Mouse (Mus musculus): ENCODE data around the gene Cmss1. TPM values are rescaled to one million over a fixed set of nuclear protein-coding genes. Genes with fewer than 3 reads are reported as not detected.
A peak's percentile ranks its signal among the peaks of the same experiment; 100 is the strongest.

The Cmss1 gene
- total RNA-seq, 1 experiment from 2014 or later = 17.1 TPM

DNA sequence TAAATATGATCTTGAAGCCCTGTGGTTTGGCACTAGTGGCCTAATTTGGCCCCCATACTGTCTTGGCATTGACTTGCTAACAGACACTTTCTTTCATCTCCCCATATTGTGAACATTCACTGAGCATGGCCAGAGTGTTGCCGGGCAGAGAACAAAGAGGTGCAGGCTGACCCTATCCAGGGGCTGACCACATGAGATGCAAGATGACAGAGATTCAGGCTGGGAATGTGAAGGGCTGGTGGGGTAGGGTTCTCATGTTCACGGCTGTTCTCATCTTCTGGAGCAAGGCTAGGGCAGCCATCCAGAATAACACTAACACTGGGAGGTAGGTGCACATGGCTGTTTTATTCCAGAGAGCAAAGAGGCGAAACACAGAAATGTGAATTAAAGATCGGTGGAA lies 92.3 kb downstream of the Cmss1 start:
- DNase-seq = no peak

- no peak for DNase-seq
Measured at GRCm38 (mm10) chr16:57513562-57513961, 93.1 kb downstream of the Cmss1 start.

- no peak for DNase-seq
Measured at GRCm38 (mm10) chr16:57509099-57509498, 97.6 kb downstream of the Cmss1 start.

DNA sequence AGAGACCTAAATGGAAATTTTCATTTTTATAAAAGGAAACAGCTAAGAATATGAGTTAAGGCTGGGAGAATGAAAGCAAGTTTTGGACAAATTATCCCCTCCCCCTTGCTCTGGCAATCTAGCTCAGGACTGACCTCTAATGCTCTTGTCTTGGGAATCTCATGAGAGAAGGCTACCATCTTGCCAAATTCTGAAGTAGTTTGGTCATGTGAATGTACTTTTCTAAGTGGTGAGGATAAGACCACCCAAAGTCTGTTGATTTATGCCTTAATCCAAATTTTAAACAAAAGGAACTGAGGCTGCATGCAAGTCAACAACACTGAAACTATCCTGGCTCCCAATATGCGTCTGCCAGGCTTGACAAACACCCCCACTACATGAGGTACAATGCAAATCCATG lies 98.3 kb downstream of the Cmss1 start:
- DNase-seq = no peak

- DNase-seq = no peak
Measured at GRCm38 (mm10) chr16:57506133-57506532, 100.5 kb downstream of the Cmss1 start.

- no peak for DNase-seq
Measured at GRCm38 (mm10) chr16:57504728-57505127, 101.9 kb downstream of the Cmss1 start.

DNA sequence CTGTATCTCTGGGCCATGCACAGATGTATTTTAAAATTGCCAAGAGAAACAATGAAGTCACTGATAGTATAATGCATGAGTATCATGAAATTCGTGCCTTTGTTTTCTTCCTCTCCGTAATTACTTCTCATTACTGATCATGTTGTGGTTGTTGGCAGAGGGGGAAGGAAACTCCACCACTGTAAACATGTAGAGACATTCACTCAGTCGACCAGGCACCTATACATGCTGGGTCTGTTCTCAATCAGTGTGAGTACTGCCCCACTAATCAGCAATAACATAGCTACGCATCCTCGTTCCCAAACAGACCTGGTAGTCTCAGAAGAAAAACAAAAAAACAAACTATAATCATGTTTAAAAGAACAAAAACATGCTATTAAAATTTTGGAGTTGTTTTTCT lies 103.9 kb downstream of the Cmss1 start:
- no peak for DNase-seq

GRCm38 (mm10) chr16:57502230-57502629 lies 104.4 kb downstream of the Cmss1 start:
- DNase-seq = peak; percentile 25

GRCm38 (mm10) chr16:57500851-57501250 lies 105.8 kb downstream of the Cmss1 start:
- no peak for DNase-seq

GRCm38 (mm10) chr16:57496437-57497173 lies 110.1 kb downstream of the Cmss1 start:
- no peak for DNase-seq

- DNase-seq = no peak
Measured at GRCm38 (mm10) chr16:57495476-57496203, 111.0 kb downstream of the Cmss1 start.

DNA sequence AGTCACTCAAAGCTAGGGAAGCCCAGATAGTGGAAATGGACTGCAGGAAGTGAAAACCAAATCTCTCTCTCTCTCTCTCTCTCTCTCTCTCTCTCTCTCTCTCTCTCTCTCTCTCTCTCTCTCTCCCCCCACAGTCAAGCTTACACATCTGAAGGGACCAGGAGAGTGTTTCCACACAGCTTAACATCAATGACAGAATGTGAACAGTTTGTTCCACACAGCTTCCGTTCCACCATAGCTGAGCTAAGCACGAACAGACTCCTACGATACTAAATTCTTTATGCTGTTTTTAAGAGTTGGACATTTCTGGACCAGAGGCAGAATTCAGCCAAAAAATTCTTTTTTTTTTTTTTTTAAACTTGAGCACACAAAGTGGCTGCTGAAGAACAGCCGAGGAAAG lies 114.8 kb downstream of the Cmss1 start:
- no peak for DNase-seq

- no peak for DNase-seq
Measured at GRCm38 (mm10) chr16:57490691-57491090, 116.0 kb downstream of the Cmss1 start.

GRCm38 (mm10) chr16:57488661-57489060 lies 118.0 kb downstream of the Cmss1 start:
- no peak for DNase-seq

DNA sequence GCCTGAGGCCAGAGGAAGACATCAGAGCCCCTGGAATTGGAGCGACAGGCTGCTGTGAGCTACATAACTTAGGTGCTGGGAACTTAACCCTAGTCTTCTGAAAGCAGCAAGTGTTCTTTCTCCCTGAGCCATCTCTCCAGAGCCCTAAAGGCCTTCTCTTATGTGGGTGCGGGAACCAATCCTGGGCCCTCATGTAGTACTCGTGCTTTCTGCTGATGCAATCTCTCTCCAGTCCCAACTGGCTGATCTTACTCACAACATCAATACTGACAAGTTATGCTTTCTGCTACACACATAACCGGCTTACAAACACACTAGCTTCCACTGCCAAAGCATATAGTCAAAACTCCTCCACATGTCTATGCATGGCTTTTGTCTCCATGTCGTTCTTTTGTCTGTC lies 120.4 kb downstream of the Cmss1 start:
- no peak for DNase-seq

DNA sequence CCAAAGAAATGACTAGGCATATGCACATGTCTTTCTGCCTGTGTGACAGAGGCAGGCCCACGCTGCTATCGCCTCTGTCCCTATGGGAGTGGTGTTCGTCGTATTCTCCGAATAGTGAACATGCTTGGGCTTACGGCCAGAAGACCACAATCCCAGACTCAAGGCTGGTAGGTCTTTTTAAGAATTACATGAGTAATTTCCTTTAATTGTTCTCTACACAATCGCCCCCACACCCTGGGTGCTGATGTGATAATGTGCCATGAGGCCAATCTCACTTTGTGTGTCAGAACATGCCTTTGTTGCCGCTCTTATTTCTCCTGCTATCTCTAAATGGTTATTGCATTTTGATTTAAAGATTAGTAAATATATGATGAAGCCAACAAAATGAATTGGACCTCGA lies 121.4 kb downstream of the Cmss1 start:
- peak; percentile 13 for DNase-seq

DNA sequence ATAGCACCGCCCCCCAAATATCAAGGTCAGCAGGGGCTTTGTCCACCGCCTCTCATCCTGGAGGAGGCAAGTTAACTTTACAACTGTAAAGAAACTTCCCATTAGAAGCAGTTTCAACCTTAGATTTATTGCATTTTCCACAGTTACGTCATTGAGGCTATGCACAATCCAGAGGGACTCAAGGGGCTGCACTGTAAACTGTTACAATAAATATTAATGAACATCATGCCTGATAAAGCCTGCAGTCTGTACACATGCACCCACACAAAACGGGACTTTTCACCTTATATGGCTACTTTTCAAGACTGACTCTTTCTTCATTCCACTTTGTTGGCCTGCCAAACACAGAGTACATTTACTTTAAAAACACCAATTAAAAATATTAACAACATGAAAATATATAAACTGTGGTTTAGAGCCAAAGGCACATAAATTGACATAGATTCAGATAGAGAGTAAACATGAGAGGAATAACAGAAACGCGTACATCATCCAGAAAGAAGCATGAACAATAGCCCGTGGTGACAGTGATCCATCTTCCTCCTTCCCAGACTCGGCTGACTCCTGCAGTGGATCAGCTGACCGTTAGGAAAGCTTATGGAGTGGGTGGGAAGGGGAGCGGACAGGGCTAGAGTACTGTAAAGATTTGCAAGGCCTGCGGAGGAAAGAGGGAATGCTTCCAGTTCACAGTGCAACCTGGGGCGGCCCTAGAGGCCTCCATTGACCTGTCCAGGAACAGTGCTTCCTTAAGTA lies 122.4 kb downstream of the Cmss1 start:
- no peak for DNase-seq

- no peak for DNase-seq
Measured at GRCm38 (mm10) chr16:57483503-57483902, 123.2 kb downstream of the Cmss1 start.

- no peak for DNase-seq
Measured at GRCm38 (mm10) chr16:57482911-57483310, 123.8 kb downstream of the Cmss1 start.

DNA sequence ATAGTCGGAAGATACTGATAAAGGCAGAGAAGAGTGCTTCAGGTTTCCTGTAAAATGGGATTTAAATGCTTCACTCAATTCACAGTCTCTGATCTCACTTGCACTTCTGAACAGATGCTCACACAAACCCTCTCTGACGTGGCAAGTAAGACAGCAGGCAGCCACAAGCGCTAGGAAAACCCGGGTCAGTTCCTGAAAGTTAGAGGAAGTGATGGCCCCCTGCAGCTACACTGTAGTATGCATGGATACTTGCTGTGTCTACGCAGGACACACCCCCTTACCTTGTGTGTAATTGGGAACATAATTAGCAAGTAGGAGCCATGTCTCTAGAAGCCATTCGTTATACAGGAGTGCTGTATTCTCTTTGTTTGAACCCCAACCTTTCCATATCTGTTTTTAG lies 124.4 kb downstream of the Cmss1 start:
- no peak for DNase-seq

DNA sequence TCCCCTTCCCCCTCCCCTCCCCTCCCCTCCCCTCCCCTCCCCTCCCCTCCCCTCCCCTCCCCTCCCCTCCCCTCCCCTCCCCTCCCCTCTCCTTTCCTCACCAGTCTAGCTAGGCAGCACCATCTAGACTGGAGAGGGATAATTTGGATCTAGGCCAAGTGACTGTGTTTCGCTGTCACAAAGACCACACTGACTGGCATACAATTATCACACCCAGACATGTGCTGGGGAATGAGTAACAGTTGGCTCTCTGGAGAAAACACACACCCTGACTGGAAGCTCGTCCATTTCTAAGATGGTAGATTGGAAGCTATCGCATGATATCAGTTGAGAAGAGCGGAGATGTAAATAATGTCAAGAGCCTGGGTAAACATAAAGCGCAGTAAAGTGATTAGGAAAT lies 126.9 kb downstream of the Cmss1 start:
- DNase-seq = no peak

DNA sequence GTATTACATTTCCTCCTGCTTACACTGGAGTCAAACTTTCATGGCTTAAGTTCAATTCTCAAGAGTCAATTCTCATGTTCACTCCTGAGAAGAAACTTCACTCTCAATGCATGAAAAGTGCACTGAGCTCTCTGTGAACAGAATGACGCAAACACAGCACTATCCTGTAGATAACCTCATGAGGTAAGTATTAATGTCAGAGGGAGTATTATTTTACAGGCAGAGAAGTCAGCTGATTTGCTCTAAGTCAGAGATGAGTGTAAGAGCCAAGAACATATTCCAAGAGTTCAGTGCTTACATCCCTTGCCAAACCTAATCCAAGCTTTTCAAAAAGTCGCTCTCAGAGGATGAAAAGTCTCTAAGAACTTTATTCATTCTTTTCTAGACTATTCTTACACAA lies 128.2 kb downstream of the Cmss1 start:
- no peak for DNase-seq

DNA sequence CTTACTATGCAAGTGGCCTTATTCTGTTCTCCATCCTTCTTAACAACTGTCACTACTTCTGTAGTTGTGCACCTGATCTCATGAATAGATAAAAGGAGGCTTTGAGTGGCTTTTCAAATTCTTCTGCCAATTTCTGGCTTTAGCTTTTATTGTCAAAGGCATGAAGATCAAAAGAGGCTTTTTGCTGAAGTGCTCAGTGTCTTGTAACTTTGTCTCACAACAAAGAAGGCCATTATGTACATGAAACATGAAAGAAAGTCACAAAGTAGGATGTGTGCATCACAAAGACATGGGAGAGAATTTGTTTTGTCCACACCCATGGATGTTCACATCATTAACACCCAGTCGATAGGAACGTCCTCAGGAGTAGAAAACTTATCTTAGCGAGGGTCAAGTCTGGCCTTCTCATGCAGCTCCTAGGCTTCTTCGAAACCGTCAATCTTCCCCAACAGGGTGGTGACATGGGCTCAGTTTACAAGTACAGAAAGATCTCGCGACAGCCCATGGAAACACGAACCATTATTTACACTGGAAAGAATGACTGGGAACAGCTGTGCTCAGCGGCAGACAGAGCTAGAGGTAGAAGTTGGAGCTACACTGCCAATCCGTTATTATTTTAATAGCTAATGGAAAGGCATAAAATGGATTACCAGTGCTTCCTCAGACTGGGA lies 133.1 kb downstream of the Cmss1 start:
- DNase-seq = no peak
